Mouse (Mus musculus) cerebellum, adult 8-10 months (tissue): ENCODE data around the gene Galnt17.

Experiments
- DNase-seq: peaks from one replicate; pipeline ENCODE4 v3.0.0; 2022

Galnt17 gene

DNA sequence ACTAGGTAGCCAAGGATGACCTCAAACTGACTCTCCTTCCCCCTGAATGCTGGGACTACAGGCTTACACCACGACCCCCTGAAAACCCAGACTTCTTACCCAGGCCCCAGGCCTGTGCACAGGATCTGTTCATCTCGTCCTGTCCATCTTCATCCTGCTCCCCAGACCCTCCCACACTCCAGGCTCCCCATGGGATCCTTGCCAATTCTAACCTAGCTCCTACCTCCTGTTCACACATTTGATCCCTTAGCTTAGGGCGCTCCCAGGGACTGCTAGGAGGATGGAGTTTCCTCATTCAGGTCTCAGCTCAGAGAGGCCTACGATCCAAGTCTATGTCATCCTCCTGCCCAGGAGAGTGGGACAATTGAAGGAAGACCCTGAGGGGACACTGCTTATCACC is 292.2 kb downstream of the Galnt17 start:
- no peak for DNase-seq

- DNase-seq, result no peak
Observed at GRCm38 (mm10) chr5:131015341-131015740, 293.0 kb downstream of the Galnt17 start.

GRCm38 (mm10) chr5:131013816-131014215 is 294.5 kb downstream of the Galnt17 start:
- no peak for DNase-seq

DNA sequence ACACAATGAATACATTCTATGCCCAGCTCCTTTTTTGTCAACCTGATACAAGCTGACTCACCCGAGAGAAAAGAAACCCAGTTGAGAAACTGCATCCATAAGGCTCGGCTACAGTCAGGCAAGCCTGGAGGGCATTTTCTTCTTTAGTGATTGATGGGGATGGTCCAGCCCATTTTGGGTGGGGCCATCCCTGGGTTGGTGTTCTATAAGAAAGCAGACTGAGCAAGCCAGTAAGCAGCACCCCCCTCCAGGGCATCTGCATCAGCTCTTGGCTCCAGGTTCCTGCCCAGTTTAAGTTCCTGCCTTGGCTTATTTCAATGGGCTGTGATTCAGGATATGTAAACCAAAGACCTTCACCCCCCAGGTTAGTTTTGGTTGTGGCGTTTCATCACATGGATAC is 295.2 kb downstream of the Galnt17 start:
- no peak for DNase-seq

- no peak for DNase-seq
Observed at GRCm38 (mm10) chr5:131009510-131009909, 298.8 kb downstream of the Galnt17 start.

DNA sequence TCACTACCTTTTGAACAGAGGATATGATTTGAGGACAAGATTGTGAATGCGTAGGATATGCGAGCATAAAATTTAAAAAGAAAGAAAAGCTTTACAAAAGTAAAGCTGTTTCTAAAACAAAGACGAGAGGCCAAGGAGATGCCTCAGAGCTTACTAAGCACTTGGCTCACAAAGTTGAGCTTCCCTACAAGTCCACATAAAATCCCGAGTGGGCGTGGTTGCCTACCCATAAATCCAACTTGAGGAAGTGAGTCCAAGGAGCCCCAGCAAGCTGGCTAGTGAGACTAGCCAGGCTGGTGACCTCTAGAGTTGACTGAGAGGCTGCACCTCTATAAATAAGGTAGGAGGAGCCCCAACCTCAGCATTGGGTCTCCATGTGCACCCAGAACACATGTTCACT is 299.8 kb downstream of the Galnt17 start:
- DNase-seq, result no peak

GRCm38 (mm10) chr5:131007871-131008505 is 300.3 kb downstream of the Galnt17 start:
- peak; percentile 63 for DNase-seq

- DNase-seq, result peak; percentile 89
Observed at GRCm38 (mm10) chr5:131007198-131007597, 301.1 kb downstream of the Galnt17 start.

GRCm38 (mm10) chr5:131006524-131006923 is 301.8 kb downstream of the Galnt17 start:
- DNase-seq, result no peak

- no peak for DNase-seq
Observed at GRCm38 (mm10) chr5:131000572-131000971, 307.7 kb downstream of the Galnt17 start.

GRCm38 (mm10) chr5:130979321-130979720 is 329.0 kb downstream of the Galnt17 start:
- no peak for DNase-seq

- DNase-seq, result peak; percentile 59
Observed at GRCm38 (mm10) chr5:130978871-130979270, 329.4 kb downstream of the Galnt17 start.

DNA sequence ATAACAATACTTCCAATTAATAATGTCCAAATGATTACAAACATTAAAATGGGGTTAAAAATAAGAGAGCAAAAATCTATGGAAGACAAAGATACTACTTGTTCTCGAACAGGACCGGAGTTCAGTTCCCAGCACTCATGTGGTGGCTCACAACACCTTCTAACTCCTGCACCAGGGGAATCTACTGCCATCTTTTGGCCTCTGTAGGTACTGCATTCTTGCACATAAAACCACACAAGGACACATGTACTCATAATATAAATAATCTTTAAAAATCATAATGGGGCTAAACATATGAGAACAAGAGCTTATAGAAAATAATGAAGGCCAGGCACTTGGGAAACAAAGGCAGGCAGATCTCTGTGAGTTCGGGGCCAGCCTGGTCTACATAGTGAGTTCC is 330.3 kb downstream of the Galnt17 start:
- no peak for DNase-seq

GRCm38 (mm10) chr5:130952361-130952760 is 355.9 kb downstream of the Galnt17 start:
- no peak for DNase-seq

DNA sequence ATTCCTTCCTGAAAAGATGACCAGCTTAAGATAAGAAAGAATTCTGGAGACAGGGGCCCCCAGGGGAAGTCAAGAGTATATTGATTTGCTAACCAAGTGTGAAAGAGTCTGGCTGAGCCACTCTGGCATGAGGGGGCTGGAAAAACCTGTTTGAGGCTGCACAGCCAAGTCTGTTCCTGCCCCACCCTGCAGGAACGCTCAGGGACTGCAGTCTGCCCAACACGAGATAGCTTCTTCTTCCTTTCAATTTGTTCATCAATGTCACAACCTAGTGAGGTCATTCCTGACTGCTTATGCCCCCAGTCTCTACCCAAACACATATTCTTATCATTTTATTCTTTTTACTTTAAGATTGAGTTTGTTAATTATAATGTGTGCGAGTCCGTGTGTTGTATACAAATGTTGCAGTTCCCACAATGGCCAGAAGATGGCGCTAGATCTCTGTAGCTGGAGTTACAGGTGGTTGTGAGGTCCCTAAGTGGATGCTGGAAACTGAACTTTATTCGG is 357.4 kb downstream of the Galnt17 start:
- DNase-seq, result peak; percentile 28

GRCm38 (mm10) chr5:130950421-130950820 is 357.9 kb downstream of the Galnt17 start:
- DNase-seq, result no peak

DNA sequence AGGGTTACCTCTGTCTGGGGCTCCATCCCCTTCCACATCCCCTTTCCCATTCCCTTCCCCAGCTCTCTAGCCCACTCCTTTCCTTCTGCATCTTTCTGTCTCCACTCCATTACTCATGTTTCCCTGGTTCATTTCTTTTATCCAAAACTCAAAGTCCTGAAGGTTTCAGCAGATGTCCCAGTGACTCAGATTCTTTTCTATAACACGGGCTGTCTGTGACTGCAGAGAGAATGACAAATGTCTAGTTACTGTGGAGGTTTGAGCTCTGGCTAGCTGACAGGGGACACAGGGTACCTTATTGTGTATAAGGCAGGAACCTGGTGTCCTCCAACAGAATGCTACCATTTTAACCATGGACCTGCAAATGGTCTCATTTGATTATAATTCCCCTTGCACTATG is 358.6 kb downstream of the Galnt17 start:
- DNase-seq, result no peak

DNA sequence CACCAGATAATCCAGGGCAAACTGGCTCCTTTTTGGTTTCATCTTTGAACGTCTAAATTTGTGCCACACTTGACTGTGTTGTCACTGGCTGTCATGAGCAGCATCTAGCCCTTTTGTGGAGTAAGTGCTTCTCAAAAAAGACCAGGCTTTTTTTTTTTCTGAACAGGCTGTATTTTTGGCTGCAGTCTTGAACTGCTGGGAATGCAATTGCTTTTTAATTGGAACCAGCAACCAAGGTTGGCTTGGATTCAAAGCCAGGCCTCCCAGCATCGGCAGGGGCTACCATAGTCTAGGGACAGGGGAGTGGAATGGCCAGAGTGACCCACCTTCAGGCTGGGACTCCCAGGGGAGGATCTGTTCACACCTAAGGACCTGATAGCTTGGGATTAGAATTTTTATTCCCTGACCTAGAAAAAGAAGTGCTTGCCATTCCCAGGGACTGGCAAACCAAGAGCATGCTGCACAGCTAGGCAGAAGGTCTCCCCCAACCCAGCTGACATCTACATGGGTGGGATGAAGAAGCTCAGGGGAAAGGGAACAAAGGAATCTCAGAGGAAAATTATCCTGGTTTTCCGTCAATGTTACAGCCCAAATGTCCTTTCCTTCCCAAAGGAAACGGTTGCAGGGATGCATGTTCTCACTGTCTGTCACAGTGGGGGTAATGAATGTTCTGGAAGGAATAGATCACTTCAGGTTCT is 369.2 kb downstream of the Galnt17 start:
- peak; percentile 76 for DNase-seq

DNA sequence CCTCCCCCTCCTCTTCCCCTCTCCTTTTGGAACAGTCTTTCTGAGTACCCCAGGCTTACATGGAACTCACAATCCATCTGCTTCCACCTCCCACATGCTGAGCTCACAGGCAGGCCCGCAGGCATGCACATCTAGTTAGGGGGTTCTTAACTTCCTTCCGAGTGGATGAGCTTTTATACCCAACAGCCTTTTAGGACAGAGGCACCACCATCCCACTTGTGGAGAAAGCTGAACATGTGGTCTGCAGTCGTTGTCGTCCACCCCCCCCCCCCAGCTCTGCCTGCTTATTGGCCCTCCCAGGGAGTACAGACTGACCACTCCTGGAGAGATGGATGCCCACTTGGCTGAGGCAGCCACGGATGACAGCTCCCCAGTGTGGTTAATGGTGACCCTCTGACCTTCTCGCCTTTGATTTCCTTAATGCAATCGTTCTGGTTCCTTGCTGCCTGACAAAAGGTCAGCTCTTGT is 370.0 kb downstream of the Galnt17 start:
- peak; percentile 25 for DNase-seq

GRCm38 (mm10) chr5:130930999-130931398 is 377.3 kb downstream of the Galnt17 start:
- no peak for DNase-seq

- no peak for DNase-seq
Observed at GRCm38 (mm10) chr5:130927794-130928149, 380.5 kb downstream of the Galnt17 start.

- no peak for DNase-seq
Observed at GRCm38 (mm10) chr5:130927138-130927793, 381.0 kb downstream of the Galnt17 start.

- DNase-seq, result no peak
Observed at GRCm38 (mm10) chr5:130925681-130926080, 382.6 kb downstream of the Galnt17 start.
